Mouse (Mus musculus): Measurements from ENCODE around the gene Rnf5. TPM values are rescaled to one million over a fixed set of nuclear protein-coding genes. Genes with fewer than 3 reads are reported as not detected.
A peak's percentile ranks its signal among the peaks of the same experiment; 100 is the strongest.

Gene Rnf5
- polyA plus RNA-seq, 1 experiment from 2014 or later, result 185 TPM

GRCm38 (mm10) chr17:34611050-34611449 is 7.6 kb upstream of the Rnf5 start:
- WGBS, result 93% methylated on average over 8 of the region's 8 CpGs
- H3K36me3 ChIP-seq (replicated peaks), result peaks cover 79% of the 10 kb centered on the region
- peaks cover 34% of the 10 kb centered on the region for H3K4me1 ChIP-seq

GRCm38 (mm10) chr17:34607997-34608396 is 4.5 kb upstream of the Rnf5 start:
- Histone ChIP-seq H3K36me3 (replicated peaks) (peaks cover 49% of the 10 kb centered on the region), H3K27me3 (ENCODE audit: poor library complexity, severe bottlenecking) (no peaks in the 10 kb centered on the region), H3K27ac (no peak overlapping the region), H3K9me3 (no peaks in the 10 kb centered on the region), H3K4me1 (peaks cover 43% of the 10 kb centered on the region), H3K4me3 (0 out of 2 replicates have a peak overlapping the region, but pooled peaks have one; percentile 5)
- 94% methylated on average over 7 of the region's 7 CpGs for WGBS
- no peak for DNase-seq (ENCODE audit: extremely low spot score, low spot score)

More at GRCm38 (mm10) chr17:34611050-34611449, 7.6 kb upstream of the Rnf5 start:
- no peak for DNase-seq (ENCODE audit: extremely low spot score, low spot score)
- Histone ChIP-seq H3K27me3 (ENCODE audit: poor library complexity, severe bottlenecking) (no peaks in the 10 kb centered on the region), H3K4me3 (no peak overlapping the region), H3K9me3 (no peaks in the 10 kb centered on the region), H3K27ac (no peak overlapping the region)

- no peak for DNase-seq (ENCODE audit: extremely low spot score, low spot score)
- peaks cover 41% of the 10 kb centered on the region for H3K36me3 ChIP-seq (replicated peaks)
- H3K4me1 ChIP-seq, result peaks cover 57% of the 10 kb centered on the region
- no peaks in the 10 kb centered on the region for H3K9me3 ChIP-seq
- H3K27me3 ChIP-seq (ENCODE audit: poor library complexity, severe bottlenecking), result no peaks in the 10 kb centered on the region
- 19% methylated on average over 32 of the region's 32 CpGs for WGBS
- H3K27ac ChIP-seq, result peak overlapping the region; percentile 93
- peak overlapping the region; percentile 70 for H3K4me3 ChIP-seq
Measured at GRCm38 (mm10) chr17:34606186-34607039, 2.9 kb upstream of the Rnf5 start.

GRCm38 (mm10) chr17:34605609-34606008 is 2.1 kb upstream of the Rnf5 start:
- under 1% methylated on average over 24 of the region's 30 CpGs for WGBS
- Histone ChIP-seq H3K9me3 (no peaks in the 10 kb centered on the region), H3K27me3 (ENCODE audit: poor library complexity, severe bottlenecking) (no peaks in the 10 kb centered on the region), H3K27ac (peak overlapping the region; percentile 93), H3K4me3 (peak overlapping the region; percentile 70), H3K4me1 (peaks cover 57% of the 10 kb centered on the region), H3K36me3 (replicated peaks) (peaks cover 41% of the 10 kb centered on the region)
- peak; percentile 93 for DNase-seq (ENCODE audit: extremely low spot score, low spot score)

- peak overlapping the region; percentile 70 for H3K4me3 ChIP-seq
- WGBS, result 17% methylated on average over 24 of the region's 24 CpGs
- peak overlapping the region; percentile 93 for H3K27ac ChIP-seq
- H3K27me3 ChIP-seq (ENCODE audit: poor library complexity, severe bottlenecking), result no peaks in the 10 kb centered on the region
- H3K9me3 ChIP-seq, result no peaks in the 10 kb centered on the region
- peaks cover 57% of the 10 kb centered on the region for H3K4me1 ChIP-seq
- peaks cover 41% of the 10 kb centered on the region for H3K36me3 ChIP-seq (replicated peaks)
- DNase-seq (ENCODE audit: extremely low spot score, low spot score), result no peak
Measured at GRCm38 (mm10) chr17:34604511-34605237, 1.2 kb upstream of the Rnf5 start.

- under 1% methylated on average over 35 of the region's 35 CpGs for WGBS
Measured at GRCm38 (mm10) chr17:34604061-34604508, 595 bp upstream of the Rnf5 start, which contains the start of gene Agpat1. TSS of gene Agpat1 (plus strand) at chr17:34604262.

GRCm38 (mm10) chr17:34601796-34602195 is 1.7 kb downstream of the Rnf5 start:
- H3K4me3 ChIP-seq, result peak overlapping the region; percentile 70; the same call in 1 of the 2 replicates

More at GRCm38 (mm10) chr17:34604061-34604508, 595 bp upstream of the Rnf5 start, which contains the start of gene Agpat1:
- peak within 1 kb of the TSS; percentile 70 for H3K4me3 ChIP-seq
- DNase-seq (ENCODE audit: extremely low spot score, low spot score), result peak; percentile 100
- H3K36me3 ChIP-seq (replicated peaks), result peaks cover 43% of the 10 kb centered on the region
- no peaks in the 10 kb centered on the region for H3K27me3 ChIP-seq (ENCODE audit: poor library complexity, severe bottlenecking)
- no peaks in the 10 kb centered on the region for H3K9me3 ChIP-seq
- peaks cover 60% of the 10 kb centered on the region for H3K4me1 ChIP-seq
- peak within 1 kb of the TSS; percentile 93 for H3K27ac ChIP-seq

GRCm38 (mm10) chr17:34599891-34600290 is 3.6 kb downstream of the Rnf5 start:
- DNase-seq (ENCODE audit: extremely low spot score, low spot score), result no peak
- WGBS, result 76% methylated on average over 9 of the region's 9 CpGs
- no peak overlapping the region for H3K27ac ChIP-seq
- peaks cover 61% of the 10 kb centered on the region for H3K4me1 ChIP-seq
- no peaks in the 10 kb centered on the region for H3K27me3 ChIP-seq (ENCODE audit: poor library complexity, severe bottlenecking)
- no peaks in the 10 kb centered on the region for H3K9me3 ChIP-seq
- H3K4me3 ChIP-seq, result peak overlapping the region; percentile 1; the same call in 1 of the 2 replicates
- peaks cover 45% of the 10 kb centered on the region for H3K36me3 ChIP-seq (replicated peaks)

More at GRCm38 (mm10) chr17:34601796-34602195, 1.7 kb downstream of the Rnf5 start:
- Histone ChIP-seq H3K9me3 (no peaks in the 10 kb centered on the region), H3K4me1 (peaks cover 57% of the 10 kb centered on the region), H3K27ac (no peak overlapping the region), H3K27me3 (ENCODE audit: poor library complexity, severe bottlenecking) (no peaks in the 10 kb centered on the region), H3K36me3 (replicated peaks) (peaks cover 27% of the 10 kb centered on the region)
- DNase-seq (ENCODE audit: extremely low spot score, low spot score), result no peak
- WGBS, result 92% methylated on average over 12 of the region's 12 CpGs

GRCm38 (mm10) chr17:34597566-34598095 is 5.9 kb downstream of the Rnf5 start, which contains the start of gene Ager:
TSS of gene Ager (plus strand) at chr17:34597862.
- Histone ChIP-seq H3K27me3 (ENCODE audit: poor library complexity, severe bottlenecking) (no peaks in the 10 kb centered on the region), H3K36me3 (replicated peaks) (peaks cover 58% of the 10 kb centered on the region), H3K27ac (peak within 1 kb of the TSS; percentile 75), H3K9me3 (no peaks in the 10 kb centered on the region), H3K4me1 (peaks cover 72% of the 10 kb centered on the region), H3K4me3 (peak within 1 kb of the TSS; percentile 10; the same call in 1 of the 2 replicates)
- 20% methylated on average over 6 of the region's 6 CpGs for WGBS
- no peak for DNase-seq (ENCODE audit: extremely low spot score, low spot score)

GRCm38 (mm10) chr17:34596098-34596497 is 7.4 kb downstream of the Rnf5 start:
- Histone ChIP-seq H3K4me1 (peaks cover 77% of the 10 kb centered on the region), H3K9me3 (no peaks in the 10 kb centered on the region), H3K27ac (no peak overlapping the region), H3K4me3 (no peak overlapping the region; the same call in 1 of the 2 replicates), H3K27me3 (ENCODE audit: poor library complexity, severe bottlenecking) (no peaks in the 10 kb centered on the region), H3K36me3 (replicated peaks) (peaks cover 47% of the 10 kb centered on the region)
- DNase-seq (ENCODE audit: extremely low spot score, low spot score), result no peak
- 85% methylated on average over 8 of the region's 8 CpGs for WGBS

GRCm38 (mm10) chr17:34593752-34594525 is 9.6 kb downstream of the Rnf5 start:
- Histone ChIP-seq H3K27ac (peak overlapping the region; percentile 100), H3K9me3 (no peaks in the 10 kb centered on the region), H3K4me1 (peaks cover 94% of the 10 kb centered on the region), H3K36me3 (replicated peaks) (peaks cover 32% of the 10 kb centered on the region), H3K27me3 (ENCODE audit: poor library complexity, severe bottlenecking) (no peaks in the 10 kb centered on the region), H3K4me3 (peak overlapping the region; percentile 94)
- no peak for DNase-seq (ENCODE audit: extremely low spot score, low spot score)
- 58% methylated on average over 34 of the region's 34 CpGs for WGBS
